Mouse (Mus musculus) c-Kit-positive CD71-negative TER-119-negative erythroid progenitor cells, embryonic 14.5 days (primary cell): Measurements from ENCODE around the gene Hao1.

Experiments used
- DNase-seq: peaks from one replicate; pipeline ENCODE4 v3.0.0-alpha.2; 2013; ENCODE audit warnings: low read depth

Gene Hao1

GRCm38 (mm10) chr2:134462321-134462720 is 91.8 kb downstream of the Hao1 start:
- DNase-seq: no peak

- DNase-seq: no peak
These were observed 93.3 kb downstream of the Hao1 start for GRCm38 (mm10) chr2:134460831-134461230.

DNA sequence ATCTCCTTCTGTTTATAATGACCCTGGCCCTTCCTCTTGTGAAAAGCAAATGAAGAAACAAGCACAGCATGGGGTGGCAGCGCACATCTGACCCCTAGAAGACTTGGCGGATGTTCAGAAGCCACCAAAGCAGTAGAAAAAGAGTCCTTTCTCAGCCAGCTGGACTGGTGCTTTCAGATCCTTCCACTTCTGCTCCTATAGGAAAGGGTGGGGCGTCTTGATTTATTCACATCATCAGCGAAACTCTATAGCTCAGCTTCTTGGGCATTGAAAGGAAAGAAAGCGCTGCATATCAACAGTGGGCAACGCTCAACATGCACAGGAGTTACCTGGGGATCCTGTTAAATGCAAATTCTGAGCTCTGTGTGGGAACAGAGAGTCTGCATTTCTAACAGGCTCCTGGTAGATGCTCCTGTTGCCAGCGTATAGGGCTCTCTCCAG is 98.1 kb downstream of the Hao1 start:
- DNase-seq: no peak

DNA sequence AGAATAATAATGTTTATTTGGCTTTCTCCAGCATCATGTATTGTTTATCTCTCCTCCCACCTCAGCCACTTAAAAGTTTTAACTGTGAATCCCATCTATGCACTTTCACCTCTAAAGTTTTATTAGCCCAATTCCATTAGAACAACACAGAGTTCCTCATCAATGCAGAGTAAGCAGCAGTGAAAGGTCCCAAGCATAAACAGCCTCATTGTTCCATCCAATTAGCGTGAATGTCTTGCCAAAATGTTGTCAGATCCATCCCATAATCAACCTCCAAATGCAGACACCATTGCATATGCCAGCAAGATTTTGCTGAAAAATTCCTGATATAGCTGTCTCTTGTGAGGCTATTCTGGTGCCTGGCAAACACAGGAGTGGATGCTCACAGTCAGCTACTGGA is 101.4 kb downstream of the Hao1 start:
- DNase-seq: no peak

- DNase-seq: no peak
These were observed 103.2 kb downstream of the Hao1 start for GRCm38 (mm10) chr2:134450976-134451375.
